Mouse (Mus musculus): ENCODE results near the gene Tmem222.

DNA sequence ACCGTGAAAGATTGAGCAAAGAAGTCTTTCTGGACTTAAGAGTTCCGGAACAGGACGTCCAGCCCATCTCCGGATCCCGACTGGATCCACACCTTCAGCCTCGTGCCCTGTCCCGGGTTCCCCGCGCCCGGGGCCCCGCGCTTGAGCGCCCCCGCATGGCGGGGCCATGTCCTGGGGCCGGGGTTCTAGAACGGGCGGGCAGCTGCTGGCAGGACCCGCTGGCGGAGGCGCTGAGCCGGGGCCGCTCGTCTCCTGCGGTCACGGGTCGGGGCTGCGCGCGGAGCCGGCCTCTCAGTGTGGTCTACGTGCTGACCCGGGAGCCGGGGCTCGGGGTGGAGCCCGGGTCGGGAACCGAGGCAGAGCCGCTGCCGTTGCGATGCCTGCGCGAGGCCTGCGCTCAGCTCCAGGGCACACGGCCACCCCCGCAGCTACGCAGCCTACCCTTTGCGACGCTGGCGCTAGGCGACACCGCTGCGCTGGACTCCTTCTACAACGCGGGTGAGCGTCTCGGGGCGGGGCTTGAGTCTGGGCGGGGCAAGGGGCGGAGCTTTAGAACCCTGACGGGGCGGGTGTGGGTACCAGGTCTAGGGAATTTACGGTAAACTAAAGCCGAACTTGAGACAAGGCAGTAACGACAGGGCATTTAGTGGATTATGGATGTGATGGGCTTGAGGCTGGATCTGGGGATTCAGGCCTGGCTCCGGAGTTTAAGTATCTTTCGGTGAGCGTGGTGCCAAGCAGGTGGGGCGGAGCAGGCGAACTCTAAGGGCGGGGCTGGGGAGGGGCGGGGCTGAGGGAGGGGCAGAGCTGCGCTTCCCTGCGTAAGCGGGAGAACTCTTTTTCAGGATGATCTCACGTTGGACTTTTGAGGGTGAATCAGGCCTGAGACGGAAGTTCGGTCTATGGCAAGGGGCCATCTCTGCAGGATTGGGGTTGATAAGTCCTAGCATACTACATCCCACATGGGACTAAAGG is 36.4 kb downstream of the Tmem222 start:
- TF ChIP-seq CTCF (IDR thresholded peaks at IDR 0.05; ENCODE audit: borderline replicate concordance, control insufficient read depth, extremely low read depth, insufficient read depth, low read length, poor library complexity): peak; percentile 64; the same call in 1 of the 2 replicates
- peak; percentile 55 for TF ChIP-seq POLR2A (IDR thresholded peaks at IDR 0.05; ENCODE audit: control insufficient read depth, extremely low read depth, insufficient read depth, low read length, poor library complexity)
